Mouse (Mus musculus) ES-Bruce4 (cell line): ENCODE measurements around the gene Gm128.

Source experiments
- CTCF ChIP-seq: IDR thresholded peaks from one replicate; pipeline ENCODE4 v1.8.1; 2011; ENCODE audit warnings: low read depth, low read length
- POLR2A ChIP-seq: IDR thresholded peaks from one replicate; pipeline ENCODE4 v1.8.1; 2011; ENCODE audit warnings: low read length; ENCODE audit not compliant: insufficient read depth

GRCm38 (mm10) chr3:95218466-95219137 is 22.8 kb downstream of the Gm128 start:
- no peak for TF ChIP-seq POLR2A
- TF ChIP-seq CTCF = no peak
